Mouse (Mus musculus): Measurements from ENCODE around the gene Cdk2.
"Not testable (repeated sequence)": the region's sequence is repeated elsewhere in the genome, so short reads cannot be mapped to it uniquely, and the experiment has no call there.

Cdk2 gene

DNA sequence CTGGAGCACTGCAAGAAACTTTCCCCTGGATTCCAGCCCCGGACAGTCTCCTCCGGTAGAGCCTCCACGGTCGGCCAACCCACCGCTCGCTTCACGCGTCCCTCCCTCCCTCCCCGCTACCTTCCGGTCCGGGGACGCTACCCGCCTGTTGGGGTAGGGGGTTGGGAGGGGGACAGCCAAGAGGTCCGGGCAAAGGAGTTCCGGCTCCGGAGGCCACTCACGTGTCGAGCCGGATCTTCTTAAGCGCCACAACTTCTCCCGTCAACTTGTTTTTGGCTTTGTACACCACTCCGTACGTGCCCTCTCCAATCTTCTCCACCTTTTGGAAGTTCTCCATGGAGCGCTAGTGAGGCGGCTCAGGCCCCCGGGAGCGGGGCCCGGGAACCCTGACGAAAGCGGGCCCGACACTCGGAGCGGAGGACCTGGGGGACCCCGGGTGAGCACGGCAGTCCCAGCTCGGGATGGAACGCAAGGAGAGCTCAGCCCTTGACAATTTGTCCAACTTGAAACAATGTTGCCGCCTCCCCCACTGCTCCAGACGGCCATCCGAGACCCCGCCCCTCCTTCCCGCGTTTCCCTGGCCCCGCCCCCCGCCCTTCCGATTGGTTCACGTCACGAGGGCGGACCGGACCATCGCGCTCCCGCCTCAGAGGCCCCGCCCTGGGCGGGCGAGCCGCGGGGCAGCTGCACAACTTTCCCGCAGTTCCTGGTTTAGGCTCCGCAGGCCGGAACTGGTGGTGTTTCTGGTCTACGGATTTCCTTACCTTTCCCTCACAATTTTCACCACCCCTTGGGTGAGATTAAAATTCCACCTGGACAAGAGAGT, at the start of gene Cdk2:
TSS of gene Cdk2 (minus strand) at position 541 of the 826 bp plus-strand sequence.
- DNase-seq (ENCODE audit: extremely low read depth, low read depth, low spot score): no peak

DNA sequence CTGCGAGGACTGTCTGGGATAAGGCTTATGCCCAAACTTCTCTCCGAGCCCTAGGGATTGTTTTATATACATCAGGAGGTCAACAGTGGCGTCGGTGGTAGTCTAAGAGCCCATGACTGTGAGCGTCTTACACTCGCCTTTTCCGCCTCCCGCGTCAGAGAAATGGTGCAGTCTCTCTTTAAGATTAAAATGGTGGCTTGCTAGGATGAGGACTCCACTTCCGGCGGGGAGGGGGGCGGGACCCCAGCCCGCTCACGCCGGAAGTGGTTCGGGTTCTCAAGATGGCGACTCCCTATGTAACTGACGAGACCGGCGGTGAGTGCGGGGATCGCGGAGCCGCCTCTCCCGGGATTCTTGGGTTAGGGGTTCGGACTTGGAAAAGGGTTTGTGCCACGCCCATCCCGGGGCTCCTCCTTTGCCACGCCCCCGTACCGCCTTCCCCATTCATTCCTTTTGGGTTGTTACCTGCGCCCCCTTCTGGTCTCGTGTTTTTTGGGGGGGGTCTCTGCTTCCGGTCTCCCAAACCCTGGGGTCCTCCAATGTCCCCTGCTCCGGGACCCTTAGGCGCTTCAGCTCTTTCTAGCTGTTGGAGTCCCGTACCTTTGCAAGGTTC, 43.5 kb upstream of the Cdk2 start:
- no peak for DNase-seq (ENCODE audit: extremely low read depth, low read depth, low spot score)

DNA sequence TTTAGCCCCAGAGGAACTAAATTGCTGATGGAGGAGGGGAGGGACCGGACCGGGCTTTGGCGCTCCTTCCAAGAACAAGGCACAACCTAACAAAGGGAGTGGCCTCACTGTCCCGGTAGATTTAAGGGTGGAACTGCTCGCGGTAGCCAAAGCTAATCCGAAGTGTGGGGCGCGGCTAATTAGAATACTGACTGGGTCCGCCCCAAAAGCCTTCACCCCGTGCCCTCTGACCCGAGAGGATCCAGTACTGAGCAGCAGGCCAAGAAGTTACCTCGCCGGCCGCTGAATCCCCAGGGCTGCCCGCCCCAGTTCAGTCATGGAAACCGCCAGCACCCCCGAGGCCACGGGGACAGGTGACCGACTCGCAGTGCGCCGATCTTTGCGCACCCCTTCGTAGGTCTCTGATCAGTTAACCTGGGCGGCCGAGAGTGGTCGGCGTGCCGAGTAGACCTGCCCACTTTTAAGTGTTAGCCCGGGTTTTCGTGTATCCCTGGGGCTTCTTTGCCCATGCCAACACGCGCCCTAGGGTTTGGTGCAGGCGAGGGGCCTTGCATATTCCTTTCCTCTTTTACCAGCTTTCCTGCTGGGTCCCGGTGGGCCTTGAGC, 42.9 kb upstream of the Cdk2 start, which contains the start of gene Pym1:
TSS of gene Pym1 (plus strand) at position 244 of the 606 bp plus-strand sequence.
- peak; percentile 99 for DNase-seq (ENCODE audit: extremely low read depth, low read depth, low spot score)

DNA sequence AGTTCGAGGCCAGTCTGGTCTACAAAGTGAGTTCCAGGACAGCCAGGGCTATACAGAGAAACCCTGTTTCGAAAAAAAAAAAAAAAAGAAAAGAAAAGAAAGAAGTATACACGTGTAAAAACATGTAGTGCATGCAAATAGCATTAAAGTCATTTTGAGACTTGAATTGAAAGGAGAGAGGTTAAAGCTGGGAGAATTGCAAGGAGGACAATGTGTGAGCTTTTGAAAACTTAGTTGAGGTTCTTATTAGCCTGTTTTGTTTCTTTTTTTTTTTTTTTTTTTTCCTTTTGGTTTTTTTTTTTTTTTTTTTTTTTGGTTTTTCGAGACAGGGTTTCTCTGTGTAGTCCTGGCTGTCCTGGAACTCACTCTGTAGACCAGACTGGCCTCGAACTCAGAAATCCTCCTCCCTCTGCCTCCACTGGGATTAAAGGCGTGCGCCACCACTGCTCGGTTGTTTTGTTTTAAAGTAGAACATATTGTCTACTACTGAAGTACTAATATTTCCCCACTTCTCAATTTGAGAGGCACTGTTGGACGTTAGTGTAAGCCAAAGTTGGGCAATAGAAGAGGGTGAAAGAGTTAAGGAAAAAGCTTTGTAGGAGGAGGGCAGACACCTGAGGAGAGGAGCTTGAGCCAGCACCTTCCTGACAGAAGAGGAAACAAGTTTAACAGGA, 42.3 kb upstream of the Cdk2 start:
- no peak for DNase-seq (ENCODE audit: extremely low read depth, low read depth, low spot score)

DNA sequence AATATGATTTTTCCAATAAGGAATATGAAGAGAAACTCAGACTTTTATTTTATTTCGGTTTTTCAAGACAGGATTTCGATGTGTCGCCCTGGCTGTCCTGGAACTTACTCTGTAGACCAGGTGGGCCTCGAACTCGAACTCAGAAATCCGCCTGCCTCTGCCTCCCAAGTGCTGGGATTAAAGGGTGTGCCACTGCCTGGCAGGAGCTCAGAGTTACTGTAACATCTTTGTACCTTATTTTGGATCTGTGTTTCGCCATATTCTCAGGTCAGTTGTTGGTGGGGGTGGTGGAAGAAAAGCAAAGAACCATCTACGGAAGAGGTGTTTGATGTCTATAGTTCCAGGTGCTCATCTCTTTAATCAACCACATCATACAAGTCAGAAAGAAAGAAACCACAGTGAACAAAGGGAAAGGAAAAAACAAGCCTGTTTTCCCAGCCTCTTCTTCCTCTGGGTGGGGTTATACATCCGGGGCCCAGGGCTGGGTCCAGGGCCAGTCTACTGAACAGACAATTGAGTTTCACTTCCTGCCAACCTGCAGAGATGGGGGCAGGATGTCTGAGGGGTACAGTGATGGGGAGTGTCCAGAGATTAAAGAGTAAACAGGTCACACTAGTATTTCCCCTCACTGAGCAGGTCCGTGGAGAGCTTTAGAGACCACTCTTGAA, 41.2 kb upstream of the Cdk2 start:
- no peak for DNase-seq (ENCODE audit: extremely low read depth, low read depth, low spot score)

DNA sequence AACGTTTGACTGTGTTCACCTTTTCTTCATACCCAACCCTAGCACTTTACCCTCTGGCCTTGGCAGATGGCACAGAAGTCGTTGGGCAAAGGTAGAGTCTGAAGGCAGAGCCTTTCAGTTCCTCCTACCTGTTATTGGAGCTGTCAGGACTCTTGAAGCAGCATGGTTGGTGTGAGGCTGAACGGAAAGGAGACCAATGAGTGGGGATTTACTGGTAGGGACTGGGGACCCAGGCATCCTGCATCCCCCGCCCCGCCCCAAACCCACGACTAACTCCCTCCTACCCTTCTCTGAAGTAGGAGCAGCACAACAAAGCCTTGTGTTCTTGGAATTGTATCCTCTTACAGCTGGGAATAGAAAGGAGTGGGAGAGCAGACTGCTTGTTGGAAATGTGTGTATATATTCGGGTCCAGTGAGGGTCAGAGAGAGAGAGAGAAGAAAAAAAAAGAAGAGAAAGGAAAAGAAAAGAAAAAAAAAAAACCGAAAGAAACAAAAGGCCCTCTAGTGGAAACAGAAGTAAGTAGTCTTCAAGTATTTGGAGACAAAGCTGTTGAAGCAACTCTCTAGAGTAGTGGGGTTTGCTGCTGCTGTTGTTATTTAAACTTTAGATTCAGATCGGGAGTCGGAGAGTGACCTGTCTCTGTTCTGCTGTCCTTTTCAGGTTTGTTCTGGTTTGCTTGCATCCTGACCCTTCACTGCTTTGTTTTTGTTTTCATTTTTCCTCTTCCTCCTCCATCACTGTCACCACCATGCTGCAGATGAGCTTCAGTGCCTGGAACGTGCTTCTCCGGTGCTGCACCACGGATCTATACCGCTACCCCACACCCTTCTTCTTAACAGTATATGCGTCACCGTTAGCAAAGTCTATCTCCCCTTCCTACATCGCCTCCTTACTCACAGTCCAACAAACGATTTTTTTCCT, 40.1 kb upstream of the Cdk2 start, which contains the start of gene Dgka:
TSS of gene Dgka (minus strand) at position 176 of the 922 bp plus-strand sequence.
- no peak for DNase-seq (ENCODE audit: extremely low read depth, low read depth, low spot score)

DNA sequence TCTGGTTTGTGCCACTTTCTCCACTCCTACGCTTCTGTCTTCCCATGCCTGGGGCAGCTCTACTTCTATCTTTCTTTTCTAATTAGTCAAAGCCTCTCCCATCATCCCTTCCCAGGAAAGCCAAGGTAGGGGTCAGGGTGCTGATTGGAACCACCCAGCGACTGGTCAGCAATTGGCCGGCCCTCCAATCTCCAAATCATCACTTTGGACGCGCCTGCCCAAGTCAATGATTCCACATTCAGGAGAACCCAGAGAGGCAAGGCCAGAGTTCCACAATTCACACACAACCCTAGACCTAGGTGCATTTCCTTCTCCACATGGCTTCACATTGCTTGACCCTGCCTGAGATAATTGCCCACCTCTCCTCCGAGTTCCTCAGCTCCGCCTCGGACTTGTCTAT, 39.4 kb upstream of the Cdk2 start:
- DNase-seq (ENCODE audit: extremely low read depth, low read depth, low spot score): no peak

DNA sequence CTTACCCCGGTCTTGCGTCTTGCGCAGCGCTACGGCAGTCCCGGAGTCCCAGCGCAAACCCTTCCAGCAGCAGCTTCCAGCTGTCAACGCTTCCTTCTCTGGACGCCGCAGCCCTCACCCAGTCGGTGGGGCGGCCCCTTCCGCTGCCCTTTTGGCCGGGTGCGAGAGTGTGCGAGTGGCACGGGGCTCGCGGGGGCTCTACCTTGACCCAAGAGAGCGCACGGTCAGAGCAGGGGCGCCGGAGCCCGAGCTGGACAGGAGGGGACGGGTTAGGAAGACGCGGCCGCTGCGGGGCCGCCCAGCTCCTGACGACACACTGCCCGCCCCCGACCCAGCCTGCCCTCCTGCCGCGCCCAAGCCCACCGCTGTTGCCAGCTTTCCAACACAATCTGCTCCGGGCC, 39.0 kb upstream of the Cdk2 start:
- no peak for DNase-seq (ENCODE audit: extremely low read depth, low read depth, low spot score)

DNA sequence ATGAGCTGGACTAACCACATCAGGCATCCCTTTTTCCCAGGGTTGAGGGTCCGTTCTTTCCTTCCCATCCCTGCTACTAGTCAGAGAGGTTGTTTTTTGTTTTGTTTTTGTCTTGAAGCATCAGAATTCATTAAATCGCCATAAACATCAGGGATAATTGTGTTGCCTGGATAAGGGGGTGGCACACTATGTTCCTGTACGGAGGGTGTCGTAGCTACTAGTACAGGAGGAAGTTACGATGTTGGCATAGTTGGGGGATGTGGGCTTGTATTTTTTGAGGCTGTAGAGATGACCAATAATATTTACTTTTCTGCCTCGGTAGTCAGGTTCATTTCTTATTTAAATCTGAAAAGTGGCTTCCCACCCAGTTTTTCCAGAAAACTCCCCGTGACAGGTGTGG, 38.4 kb upstream of the Cdk2 start:
- DNase-seq (ENCODE audit: extremely low read depth, low read depth, low spot score): no peak

DNA sequence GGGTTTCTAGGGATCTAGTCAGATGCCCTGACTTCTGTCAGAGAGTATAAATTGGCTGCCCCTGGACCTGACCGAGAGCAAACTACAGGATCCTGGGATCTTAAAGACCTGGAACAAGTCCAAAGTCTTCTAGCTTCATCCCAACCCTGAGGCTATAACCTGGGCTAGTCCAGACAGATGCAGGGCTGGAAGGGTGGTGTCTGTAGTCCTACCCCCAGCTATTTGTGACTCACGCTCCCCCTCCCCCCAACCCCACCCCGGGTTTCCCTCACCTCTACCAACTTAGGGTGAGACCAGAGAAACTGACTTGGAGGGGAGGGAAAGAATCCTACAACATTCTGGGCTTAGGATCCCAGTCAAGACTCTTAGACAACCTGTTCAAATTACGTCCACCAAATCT, 37.8 kb upstream of the Cdk2 start:
- DNase-seq (ENCODE audit: extremely low read depth, low read depth, low spot score): no peak

DNA sequence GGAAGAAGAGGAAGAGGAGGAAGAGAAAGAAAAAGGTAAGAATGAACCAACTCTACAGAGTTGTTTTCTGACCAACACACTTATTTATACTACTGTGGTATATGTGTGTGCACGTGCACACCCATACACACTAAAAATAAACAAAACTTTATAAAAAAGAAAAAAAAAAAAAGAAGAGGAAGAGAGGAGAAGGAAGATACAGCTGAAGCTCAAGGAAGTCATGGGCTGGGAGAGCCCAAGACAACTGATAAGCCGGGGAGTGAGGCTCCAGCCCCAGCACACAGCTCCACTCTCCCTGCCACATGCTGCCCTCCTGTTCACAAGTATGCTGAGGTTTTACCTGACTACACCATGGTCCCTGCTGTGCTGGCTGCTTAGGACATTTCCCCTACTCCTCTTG, 35.5 kb upstream of the Cdk2 start:
- DNase-seq (ENCODE audit: extremely low read depth, low read depth, low spot score): no peak

DNA sequence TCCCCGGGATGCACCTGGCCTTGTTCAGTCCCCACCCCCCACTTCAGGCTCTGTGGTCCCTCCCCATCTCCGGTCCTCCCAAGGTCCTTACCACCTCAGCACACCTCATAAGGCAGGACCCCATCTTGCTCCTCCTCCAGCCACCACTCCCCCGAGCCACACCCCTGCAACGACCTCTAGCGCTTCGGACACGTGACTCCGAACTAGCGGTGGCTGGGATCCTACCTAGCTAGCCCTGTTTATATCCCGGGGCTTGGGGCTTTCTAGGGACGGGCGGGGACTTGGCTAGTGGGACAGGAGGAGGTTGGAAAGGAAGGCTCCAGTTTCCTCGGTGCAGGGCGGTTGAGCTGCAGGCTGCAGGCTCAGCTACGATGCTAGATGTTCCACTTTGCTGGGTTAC, 32.6 kb upstream of the Cdk2 start:
- no peak for DNase-seq (ENCODE audit: extremely low read depth, low read depth, low spot score)

DNA sequence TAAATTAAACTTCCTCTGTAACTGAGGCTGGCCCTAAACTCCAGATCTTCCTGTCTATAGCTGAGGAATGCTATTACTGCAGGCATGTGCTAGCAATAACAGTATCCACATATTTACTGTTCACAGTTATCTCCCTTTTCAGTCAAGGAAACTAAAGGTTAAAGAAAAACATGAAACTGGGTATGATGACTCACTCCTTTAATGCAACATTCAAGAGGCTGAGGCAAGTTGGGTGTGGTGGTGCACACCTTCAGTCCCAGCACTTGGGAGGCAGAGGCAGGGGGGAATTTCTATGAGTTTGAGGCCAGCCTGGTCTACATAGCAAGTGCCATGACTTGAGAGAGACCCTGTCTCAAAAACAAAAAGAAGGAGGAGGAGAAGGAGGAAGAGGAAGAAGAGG, 27.2 kb upstream of the Cdk2 start:
- DNase-seq (ENCODE audit: extremely low read depth, low read depth, low spot score): no peak

DNA sequence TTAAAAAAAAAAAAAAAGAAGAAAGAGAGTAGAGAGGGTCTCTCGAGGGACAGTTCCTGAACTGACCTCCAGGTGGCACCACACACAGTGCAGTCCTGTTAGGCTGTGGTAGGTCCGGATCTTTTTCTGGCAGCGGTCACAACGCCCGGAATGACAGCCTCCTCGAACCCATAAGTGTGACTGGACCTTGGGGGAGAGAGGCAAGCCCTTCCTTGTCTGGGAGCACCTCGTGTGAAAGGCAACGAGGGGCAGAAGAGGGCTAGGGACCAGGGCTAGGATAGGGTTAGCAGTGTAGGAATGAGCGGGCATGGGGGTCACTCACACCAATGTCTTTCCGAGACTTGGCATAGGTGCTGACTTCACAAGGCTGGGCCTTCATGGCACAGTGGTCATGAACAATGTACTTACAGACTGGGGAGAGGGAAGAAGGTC, 26.2 kb upstream of the Cdk2 start:
- no peak for DNase-seq (ENCODE audit: extremely low read depth, low read depth, low spot score)

DNA sequence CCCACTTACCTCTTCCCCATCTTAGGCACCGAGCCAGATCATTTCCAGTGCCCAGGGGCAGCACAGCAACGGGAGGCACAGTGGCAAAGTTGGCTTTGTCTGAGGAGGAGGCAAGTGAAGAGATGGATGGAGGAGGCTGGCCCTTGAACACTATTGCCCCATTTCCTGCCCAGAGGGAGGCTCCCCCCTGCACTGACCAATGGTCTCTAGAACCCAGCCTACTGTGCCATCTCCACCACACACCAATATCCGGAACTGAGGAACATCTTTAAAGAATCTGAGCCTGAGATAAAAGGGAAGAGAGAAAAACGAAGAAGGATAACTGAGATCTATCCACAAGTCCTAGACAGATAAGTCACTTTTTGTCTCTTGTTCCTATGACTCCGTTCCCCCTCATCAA, 23.2 kb upstream of the Cdk2 start:
- no peak for DNase-seq (ENCODE audit: extremely low read depth, low read depth, low spot score)

DNA sequence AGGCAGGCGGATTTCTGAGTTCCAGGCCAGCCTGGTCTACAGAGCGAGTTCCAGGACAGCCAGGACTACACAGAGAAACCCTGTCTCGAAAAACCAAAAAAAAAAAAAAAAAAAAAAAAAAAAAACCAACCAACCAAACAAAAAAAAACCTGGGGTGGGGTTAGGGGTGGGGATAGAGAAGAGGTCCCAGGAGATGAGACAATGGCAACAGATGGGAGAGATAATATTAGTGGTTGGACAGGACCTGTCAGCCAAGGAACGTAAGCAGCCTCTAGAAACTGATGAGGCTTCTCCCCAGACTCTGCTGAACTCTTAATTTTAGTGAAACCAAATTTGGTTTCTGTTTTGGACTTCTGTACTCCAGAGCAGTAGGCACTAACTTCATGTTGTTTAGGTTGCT, 20.6 kb upstream of the Cdk2 start:
- DNase-seq (ENCODE audit: extremely low read depth, low read depth, low spot score): not testable (repeated sequence)

DNA sequence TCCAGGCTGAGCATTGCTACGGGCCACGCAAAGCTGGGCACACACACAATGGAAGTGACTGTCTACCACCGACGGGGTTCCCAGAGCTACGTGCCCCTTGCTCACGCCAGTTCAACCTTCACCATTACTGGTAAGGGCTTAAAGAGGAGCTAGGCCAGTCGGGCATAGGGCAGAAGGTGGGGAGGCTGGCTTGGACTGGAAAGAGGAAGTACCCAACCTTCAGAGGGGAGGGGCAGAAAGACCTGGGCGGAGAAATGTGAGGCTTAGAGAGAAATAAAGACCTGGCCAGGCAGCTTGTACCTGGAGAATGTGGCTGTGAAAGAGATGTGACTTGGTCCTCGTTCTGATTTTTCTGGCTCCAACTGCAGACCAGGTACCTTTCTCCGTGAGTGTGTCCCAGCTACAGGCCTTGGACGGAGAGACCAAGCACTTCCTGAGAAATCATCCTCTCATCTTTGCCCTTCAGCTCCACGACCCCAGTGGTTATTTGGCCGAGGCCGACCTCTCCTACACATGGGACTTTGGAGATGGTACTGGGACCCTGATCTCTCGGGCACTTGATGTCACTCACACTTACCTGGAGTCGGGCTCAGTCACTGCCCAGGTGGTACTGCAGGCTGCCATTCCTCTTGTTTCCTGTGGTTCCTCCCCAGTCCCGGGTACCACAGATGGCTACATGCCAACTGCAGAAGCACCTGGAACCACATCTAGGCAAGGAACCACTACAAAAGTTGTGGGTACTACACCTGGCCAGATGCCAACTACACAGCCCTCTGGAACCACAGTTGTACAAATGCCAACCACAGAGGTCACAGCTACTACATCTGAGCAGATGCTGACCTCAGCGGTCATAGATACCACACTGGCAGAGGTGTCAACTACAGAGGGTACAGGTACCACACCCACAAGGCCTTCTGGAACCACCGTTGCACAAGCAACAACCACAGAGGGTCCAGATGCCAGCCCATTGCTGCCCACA, 11.0 kb upstream of the Cdk2 start:
- no peak for DNase-seq (ENCODE audit: extremely low read depth, low read depth, low spot score)

DNA sequence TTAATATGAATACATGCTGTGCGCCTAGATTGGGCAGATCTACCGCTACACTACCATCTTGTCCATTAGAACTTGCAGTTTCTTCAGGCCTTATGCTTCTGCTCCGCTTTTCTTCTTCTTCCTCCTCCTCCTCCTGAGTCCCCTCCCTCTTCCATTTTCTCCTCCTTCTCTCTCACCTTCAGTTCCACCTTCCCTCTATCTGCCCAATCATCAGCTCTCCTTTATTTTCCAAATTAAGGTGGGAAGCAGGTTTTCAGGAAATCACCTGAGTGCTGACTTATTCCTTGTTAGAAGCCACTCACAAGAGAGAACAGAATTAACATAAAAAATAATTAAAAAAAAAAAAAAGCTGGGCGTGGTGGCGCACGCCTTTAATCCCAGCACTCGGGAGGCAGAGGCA, 6.5 kb upstream of the Cdk2 start:
- DNase-seq (ENCODE audit: extremely low read depth, low read depth, low spot score): not testable (repeated sequence)

DNA sequence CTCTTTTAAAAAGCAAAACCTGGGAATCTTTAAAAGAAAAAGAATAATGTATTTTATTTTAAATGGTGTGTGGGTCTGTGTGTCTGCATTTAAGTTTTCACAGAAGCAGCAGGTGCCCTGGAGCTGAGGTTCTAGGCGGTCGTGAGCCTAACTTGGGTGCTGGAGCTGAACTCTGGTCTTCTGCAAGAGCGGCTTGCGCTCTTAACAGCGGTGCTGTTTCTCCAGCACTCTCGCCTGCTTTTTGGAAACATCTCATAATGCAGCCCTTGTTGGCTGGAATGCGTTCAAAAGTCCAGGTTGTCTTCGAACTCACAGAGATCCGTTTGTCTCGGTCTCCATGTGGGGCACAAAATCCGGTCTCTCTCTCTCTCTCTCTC, 474 bp upstream of the Cdk2 start:
- DNase-seq (ENCODE audit: extremely low read depth, low read depth, low spot score): no peak
